Mouse (Mus musculus): Measurements from ENCODE around the gene Rpl26. TPM values are rescaled to one million over a fixed set of nuclear protein-coding genes. Genes with fewer than 3 reads are reported as not detected.

Gene Rpl26
- polyA plus RNA-seq, 1 experiment from 2014 or later = 904 TPM

GRCm38 (mm10) chr11:68893911-68894464 lies 7.4 kb upstream of the Rpl26 start:
- Histone ChIP-seq H3K36me3 (no peaks in the 10 kb centered on the region), H3K27ac (no peak overlapping the region; the same call in 1 of the 2 replicates), H3K4me3 (no peak overlapping the region), H3K27me3 (ENCODE audit: insufficient read depth, poor library complexity, severe bottlenecking) (no peaks in the 10 kb centered on the region), H3K9me3 (no peaks in the 10 kb centered on the region), H3K4me1 (replicated peaks) (no peaks in the 10 kb centered on the region; the same call in 1 of the 2 replicates)
- 74% methylated on average over 12 of the region's 12 CpGs for WGBS
- DNase-seq (ENCODE audit: low spot score) = no peak

DNA sequence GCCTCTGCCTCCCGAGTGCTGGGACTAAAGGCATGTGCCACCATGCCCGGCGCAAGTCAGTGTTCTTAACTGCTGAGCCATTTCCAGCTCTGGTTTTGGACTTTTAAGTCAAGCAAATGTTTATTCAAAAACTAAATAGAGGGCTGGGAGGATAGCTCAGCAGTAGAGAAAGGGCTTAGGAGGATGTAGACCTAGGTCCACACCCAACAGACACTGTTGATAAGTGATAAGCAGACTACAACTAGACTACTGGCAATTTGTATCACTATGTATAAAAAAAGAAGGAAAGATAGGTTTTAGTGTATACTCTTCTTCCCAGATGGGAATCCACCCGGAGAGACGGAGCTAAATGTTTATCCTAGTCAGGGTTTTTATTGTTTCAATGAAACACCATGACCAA lies 5.1 kb upstream of the Rpl26 start:
- Histone ChIP-seq H3K27ac (no peak overlapping the region), H3K36me3 (no peaks in the 10 kb centered on the region), H3K9me3 (no peaks in the 10 kb centered on the region), H3K4me1 (replicated peaks) (peaks cover 6% of the 10 kb centered on the region), H3K27me3 (ENCODE audit: insufficient read depth, poor library complexity, severe bottlenecking) (peaks cover 4% of the 10 kb centered on the region; the same call in 1 of the 2 replicates), H3K4me3 (no peak overlapping the region)
- WGBS = 94% methylated on average over 5 of the region's 5 CpGs
- DNase-seq (ENCODE audit: low spot score) = no peak

DNA sequence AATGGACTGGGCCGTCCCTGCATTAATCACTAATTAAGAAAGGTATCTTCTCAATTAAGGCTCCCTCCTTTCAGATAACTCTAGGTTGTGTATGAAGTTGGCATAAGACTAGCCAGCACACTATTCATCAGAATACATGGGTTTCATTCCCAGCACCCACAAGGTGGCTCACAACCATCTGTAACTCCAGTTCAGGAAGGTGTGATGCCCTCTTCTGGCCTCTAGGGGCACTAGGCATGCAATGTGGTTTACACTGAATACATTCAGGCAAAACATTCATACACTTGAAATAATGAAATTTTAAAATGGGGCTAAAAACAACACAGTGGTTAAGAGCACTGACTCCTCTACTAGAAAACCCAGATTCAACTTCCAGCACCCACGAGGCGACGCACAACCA lies 4.3 kb upstream of the Rpl26 start:
- Histone ChIP-seq H3K27ac (no peak overlapping the region), H3K4me1 (replicated peaks) (peaks cover 6% of the 10 kb centered on the region), H3K36me3 (no peaks in the 10 kb centered on the region), H3K4me3 (no peak overlapping the region), H3K27me3 (ENCODE audit: insufficient read depth, poor library complexity, severe bottlenecking) (peaks cover 4% of the 10 kb centered on the region; the same call in 1 of the 2 replicates), H3K9me3 (no peaks in the 10 kb centered on the region)
- no peak for DNase-seq (ENCODE audit: low spot score)
- 45% methylated on average over 4 of the region's 4 CpGs for WGBS

- 78% methylated on average over 6 of the region's 6 CpGs for WGBS
- Histone ChIP-seq H3K36me3 (peaks cover 6% of the 10 kb centered on the region), H3K27ac (no peak overlapping the region), H3K4me1 (replicated peaks) (peaks cover 11% of the 10 kb centered on the region), H3K9me3 (no peaks in the 10 kb centered on the region), H3K4me3 (no peak overlapping the region), H3K27me3 (ENCODE audit: insufficient read depth, poor library complexity, severe bottlenecking) (peaks cover 4% of the 10 kb centered on the region; the same call in 1 of the 2 replicates)
- DNase-seq (ENCODE audit: low spot score) = no peak
Observed at GRCm38 (mm10) chr11:68897838-68898237, 3.5 kb upstream of the Rpl26 start.

DNA sequence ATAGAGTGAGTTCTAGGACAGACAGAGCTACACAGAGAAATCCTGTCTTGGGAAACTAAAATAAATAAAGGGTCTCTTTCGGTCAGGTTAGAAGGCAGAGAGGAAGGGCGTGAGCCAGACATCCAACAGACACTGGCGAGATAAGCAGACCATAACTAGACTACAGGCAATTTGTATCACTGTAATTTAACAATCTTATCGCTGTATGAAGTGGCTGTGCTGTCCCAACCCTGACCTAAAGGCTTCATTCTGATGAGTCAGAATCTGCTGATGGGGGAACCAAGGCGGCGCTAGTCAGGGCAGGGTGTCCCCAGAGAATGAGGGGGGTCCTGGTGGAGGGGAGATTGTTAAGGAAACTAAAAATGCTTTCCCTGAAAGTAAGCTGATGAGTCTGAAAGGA lies 2.6 kb upstream of the Rpl26 start:
- Histone ChIP-seq H3K9me3 (no peaks in the 10 kb centered on the region), H3K27me3 (ENCODE audit: insufficient read depth, poor library complexity, severe bottlenecking) (peaks cover 4% of the 10 kb centered on the region; the same call in 1 of the 2 replicates), H3K27ac (no peak overlapping the region), H3K36me3 (peaks cover 15% of the 10 kb centered on the region), H3K4me3 (no peak overlapping the region), H3K4me1 (replicated peaks) (peaks cover 15% of the 10 kb centered on the region)
- WGBS = 90% methylated on average over 6 of the region's 6 CpGs
- no peak for DNase-seq (ENCODE audit: low spot score)

DNA sequence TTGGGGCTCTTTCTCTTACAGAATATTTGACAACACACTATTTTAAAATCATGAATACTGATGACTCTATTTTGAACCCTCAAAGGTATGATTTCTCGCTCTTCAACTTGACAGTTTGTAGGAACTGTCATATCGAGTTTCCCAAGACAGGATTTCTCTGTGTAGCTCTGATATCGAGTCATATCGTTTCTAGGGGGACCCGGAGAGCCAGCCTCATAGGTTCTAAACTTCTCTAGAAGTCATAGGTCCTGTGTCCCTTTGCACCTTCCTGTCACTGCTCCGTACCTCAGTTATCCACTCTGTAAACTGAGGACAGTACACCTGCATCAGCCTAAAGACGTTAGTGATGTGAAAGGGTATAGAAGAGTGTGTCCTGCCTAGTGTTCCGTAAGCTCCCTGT lies 1.6 kb upstream of the Rpl26 start:
- 86% methylated on average over 8 of the region's 8 CpGs for WGBS
- DNase-seq (ENCODE audit: low spot score) = no peak
- Histone ChIP-seq H3K27me3 (ENCODE audit: insufficient read depth, poor library complexity, severe bottlenecking) (peaks cover 4% of the 10 kb centered on the region; the same call in 1 of the 2 replicates), H3K4me1 (replicated peaks) (peaks cover 15% of the 10 kb centered on the region), H3K36me3 (peaks cover 26% of the 10 kb centered on the region), H3K27ac (no peak overlapping the region), H3K9me3 (no peaks in the 10 kb centered on the region), H3K4me3 (no peak overlapping the region)

DNA sequence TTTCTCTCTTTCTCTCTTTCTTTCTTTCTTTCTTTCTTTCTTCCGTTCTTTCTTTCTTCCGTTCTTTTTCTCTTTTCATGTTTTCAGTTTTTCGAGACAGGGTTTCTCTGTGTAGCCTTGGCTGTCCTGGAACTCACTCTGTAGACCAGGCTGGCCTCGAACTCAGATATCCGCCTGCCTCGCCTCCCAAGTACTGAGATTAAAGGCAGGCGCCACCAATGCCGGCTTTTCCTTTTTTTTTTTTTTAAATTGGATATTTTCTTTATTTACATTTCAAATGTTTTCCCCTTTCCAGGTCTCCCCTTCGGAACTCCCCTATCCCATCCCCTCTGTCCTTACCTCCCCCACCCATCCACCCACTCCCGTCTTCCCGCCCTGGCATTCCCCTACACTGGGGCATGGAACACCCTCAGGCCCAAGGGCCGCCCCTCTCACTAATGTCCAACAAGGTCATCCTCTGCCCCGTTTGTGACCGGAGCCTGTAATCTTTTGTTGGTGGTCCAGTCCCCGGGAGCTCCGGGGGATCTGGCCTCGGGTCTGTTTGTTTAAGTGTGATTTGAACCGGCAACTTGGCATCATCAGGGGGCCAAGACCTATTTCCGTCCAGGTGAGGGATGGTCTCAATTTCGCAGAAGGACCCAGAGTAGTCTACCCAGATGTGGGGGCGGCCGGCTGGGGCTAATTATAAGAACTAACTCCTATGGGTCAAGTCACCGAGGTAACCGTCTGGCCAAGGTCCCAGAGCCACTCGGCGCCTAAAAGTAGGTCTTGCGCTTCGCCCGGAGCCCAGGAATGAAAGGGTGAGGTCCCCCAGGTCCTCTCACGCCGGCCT lies 648 bp upstream of the Rpl26 start:
- Histone ChIP-seq H3K9me3 (no peaks in the 10 kb centered on the region), H3K27me3 (ENCODE audit: insufficient read depth, poor library complexity, severe bottlenecking) (peaks cover 4% of the 10 kb centered on the region; the same call in 1 of the 2 replicates), H3K4me3 (peak overlapping the region; percentile 88), H3K4me1 (replicated peaks) (peaks cover 15% of the 10 kb centered on the region), H3K27ac (peak overlapping the region; percentile 97), H3K36me3 (peaks cover 35% of the 10 kb centered on the region)
- 25% methylated on average over 31 of the region's 31 CpGs for WGBS
- no peak for DNase-seq (ENCODE audit: low spot score)

- H3K4me1 ChIP-seq (replicated peaks) = peaks cover 15% of the 10 kb centered on the region
- 1% methylated on average over 10 of the region's 10 CpGs for WGBS
Observed at GRCm38 (mm10) chr11:68902047-68902364, 623 bp downstream of the Rpl26 start.

DNA sequence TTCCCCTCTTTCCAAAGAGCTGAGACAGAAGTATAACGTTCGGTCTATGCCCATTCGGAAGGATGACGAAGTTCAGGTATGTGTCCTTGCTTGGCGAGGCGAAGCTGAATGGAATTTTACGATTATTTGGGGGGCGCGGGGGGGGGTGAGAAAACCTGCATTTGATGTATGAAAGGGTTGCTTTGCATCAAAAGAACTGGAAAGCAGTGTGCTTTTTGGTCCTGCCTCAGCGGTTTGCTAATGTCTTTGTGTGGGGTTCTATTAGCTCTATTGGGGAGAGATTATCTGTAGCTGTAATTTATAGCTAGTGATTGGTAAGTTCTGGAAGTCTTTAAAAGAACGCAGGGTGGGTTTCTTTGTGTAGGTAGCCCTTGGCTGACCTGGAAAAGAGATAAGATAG lies 984 bp downstream of the Rpl26 start:
- no peak for DNase-seq (ENCODE audit: low spot score)
- peaks cover 15% of the 10 kb centered on the region for H3K4me1 ChIP-seq (replicated peaks)
- H3K36me3 ChIP-seq = peaks cover 51% of the 10 kb centered on the region
- H3K4me3 ChIP-seq = peak overlapping the region; percentile 88
- H3K27ac ChIP-seq = peak overlapping the region; percentile 97
- WGBS = 6% methylated on average over 11 of the region's 11 CpGs
- H3K27me3 ChIP-seq (ENCODE audit: insufficient read depth, poor library complexity, severe bottlenecking) = peaks cover 4% of the 10 kb centered on the region; the same call in 1 of the 2 replicates
- no peaks in the 10 kb centered on the region for H3K9me3 ChIP-seq

More at GRCm38 (mm10) chr11:68902047-68902364, 623 bp downstream of the Rpl26 start:
- Histone ChIP-seq H3K4me3 (peak overlapping the region; percentile 88), H3K27ac (peak overlapping the region; percentile 97), H3K27me3 (ENCODE audit: insufficient read depth, poor library complexity, severe bottlenecking) (peaks cover 4% of the 10 kb centered on the region; the same call in 1 of the 2 replicates), H3K36me3 (peaks cover 48% of the 10 kb centered on the region), H3K9me3 (no peaks in the 10 kb centered on the region)
- no peak for DNase-seq (ENCODE audit: low spot score)

- 86% methylated on average over 5 of the region's 5 CpGs for WGBS
- Histone ChIP-seq H3K4me3 (peak overlapping the region; percentile 88), H3K9me3 (no peaks in the 10 kb centered on the region), H3K27ac (peak overlapping the region; percentile 97), H3K27me3 (ENCODE audit: insufficient read depth, poor library complexity, severe bottlenecking) (peaks cover 4% of the 10 kb centered on the region; the same call in 1 of the 2 replicates), H3K4me1 (replicated peaks) (peaks cover 15% of the 10 kb centered on the region), H3K36me3 (peaks cover 56% of the 10 kb centered on the region)
- no peak for DNase-seq (ENCODE audit: low spot score)
Observed at GRCm38 (mm10) chr11:68902823-68903222, 1.4 kb downstream of the Rpl26 start.

DNA sequence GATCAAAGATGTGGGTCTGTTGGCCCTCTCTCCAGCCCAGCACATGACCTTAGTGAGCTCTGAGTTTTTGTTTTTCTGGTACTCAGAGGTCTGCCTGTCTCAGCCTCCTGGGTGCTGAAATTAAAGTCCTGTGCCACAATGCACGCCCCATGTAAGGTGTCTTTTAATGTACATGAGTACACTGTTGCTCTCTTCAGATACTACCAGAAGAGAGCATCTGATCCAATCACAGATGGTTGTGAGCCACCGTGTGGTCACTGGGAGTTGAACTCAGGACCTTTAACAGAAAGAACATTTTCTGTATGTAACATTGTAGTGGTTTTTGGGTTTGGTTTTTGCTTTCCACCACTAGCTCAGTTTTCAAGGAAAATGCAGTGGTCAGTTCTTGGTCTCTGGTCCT lies 2.4 kb downstream of the Rpl26 start:
- Histone ChIP-seq H3K4me1 (replicated peaks) (peaks cover 15% of the 10 kb centered on the region), H3K27me3 (ENCODE audit: insufficient read depth, poor library complexity, severe bottlenecking) (peaks cover 4% of the 10 kb centered on the region; the same call in 1 of the 2 replicates), H3K36me3 (peaks cover 59% of the 10 kb centered on the region), H3K9me3 (no peaks in the 10 kb centered on the region), H3K4me3 (no peak overlapping the region), H3K27ac (no peak overlapping the region)
- no peak for DNase-seq (ENCODE audit: low spot score)
- WGBS = 89% methylated on average over 2 of the region's 2 CpGs

DNA sequence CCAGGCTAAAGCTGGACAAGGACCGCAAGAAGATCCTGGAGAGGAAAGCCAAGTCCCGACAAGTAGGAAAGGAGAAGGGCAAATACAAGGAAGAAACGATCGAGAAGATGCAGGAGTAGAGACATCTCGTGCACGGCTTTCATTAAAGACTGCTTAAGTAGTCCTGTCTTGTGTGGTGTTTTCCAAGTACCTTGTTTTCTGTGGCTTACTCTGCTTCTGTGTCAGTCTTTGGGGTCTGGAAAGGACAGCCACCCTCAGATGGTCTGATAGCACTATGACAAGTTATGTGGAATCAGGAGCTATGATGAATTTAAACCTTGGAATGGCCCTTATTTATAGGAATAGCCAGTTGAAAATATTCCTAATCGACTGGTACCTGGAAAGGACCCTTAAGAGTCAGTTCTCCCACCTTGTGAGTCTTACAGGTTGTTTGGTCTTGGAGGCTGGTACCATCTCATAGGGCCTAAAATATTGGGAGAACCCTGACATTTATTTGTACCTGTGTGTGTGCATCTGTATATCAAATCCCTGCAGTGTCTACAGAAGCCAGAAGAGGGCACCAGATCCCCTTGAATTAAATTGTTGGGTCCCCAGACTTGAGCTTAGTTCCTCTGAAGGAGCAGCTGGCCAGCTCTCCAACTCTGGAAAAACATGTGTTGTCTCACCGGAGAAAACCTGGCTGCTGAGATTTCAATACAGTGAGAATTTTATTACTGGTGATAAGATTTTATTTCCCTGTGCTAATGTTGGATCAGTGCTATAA lies 3.2 kb downstream of the Rpl26 start:
- no peak overlapping the region for H3K27ac ChIP-seq
- H3K9me3 ChIP-seq = no peaks in the 10 kb centered on the region
- no peak overlapping the region for H3K4me3 ChIP-seq
- WGBS = 89% methylated on average over 8 of the region's 8 CpGs
- DNase-seq (ENCODE audit: low spot score) = peak; percentile 74
- H3K4me1 ChIP-seq (replicated peaks) = peaks cover 15% of the 10 kb centered on the region
- H3K27me3 ChIP-seq (ENCODE audit: insufficient read depth, poor library complexity, severe bottlenecking) = peaks cover 4% of the 10 kb centered on the region; the same call in 1 of the 2 replicates
- peaks cover 59% of the 10 kb centered on the region for H3K36me3 ChIP-seq

All from hindbrain, embryonic 10.5 days (tissue).